Mouse (Mus musculus) neural tube, embryonic 15.5 days (tissue): ENCODE results near the gene Filip1l. TPM values are rescaled to one million over a fixed set of nuclear protein-coding genes. Genes with fewer than 3 reads are reported as not detected.

Experiments used
- ATAC-seq: fragments of 200-750 bp; cut with Nextera tagmentation; 2 replicates; pipeline ENCODE4 v1.8.0; 2017; ENCODE audit warnings: mild to moderate bottlenecking, moderate TSS enrichment, moderate library complexity; ENCODE audit not compliant: low FRiP score
- H3K27ac ChIP-seq: fragments of 300-500 bp; sonication (generic); replicated peaks from 2 replicates; pipeline ENCODE4 v1.5.1; 2015; ENCODE audit warnings: mild to moderate bottlenecking, inconsistent platforms
- H3K27me3 ChIP-seq: fragments of 300-500 bp; sonication (generic); replicated peaks from 2 replicates; pipeline ENCODE4 v1.6.1; 2015; ENCODE audit warnings: inconsistent platforms
- H3K36me3 ChIP-seq: fragments of 300-500 bp; sonication (generic); 2 replicates; pipeline ENCODE4 v1.6.1; 2015; ENCODE audit warnings: inconsistent platforms
- H3K4me1 ChIP-seq: fragments of 300-500 bp; sonication (generic); 2 replicates; pipeline ENCODE4 v1.6.1; 2015; ENCODE audit warnings: inconsistent platforms
- H3K4me2 ChIP-seq: fragments of 300-500 bp; sonication (generic); 2 replicates; pipeline ENCODE4 v1.6.1; 2015; ENCODE audit warnings: inconsistent platforms, mild to moderate bottlenecking, moderate library complexity
- H3K4me3 ChIP-seq: fragments of 300-500 bp; sonication (generic); replicated peaks from 2 replicates; pipeline ENCODE4 v1.5.1; 2015; ENCODE audit warnings: mild to moderate bottlenecking, inconsistent platforms
- H3K9ac ChIP-seq: fragments of 300-500 bp; sonication (generic); replicated peaks from 2 replicates; pipeline ENCODE4 v1.6.1; 2015; ENCODE audit warnings: mild to moderate bottlenecking, inconsistent platforms
- H3K9me3 ChIP-seq: fragments of 300-500 bp; sonication (generic); replicated peaks from 2 replicates; pipeline ENCODE4 v1.6.1; 2016; ENCODE audit warnings: inconsistent platforms
- WGBS: fragments of 180-500 bp; shearing (Covaris S2); methylation state at CpG from one replicate; pipeline ENCODE4 v1.1.7; 2015; ENCODE audit warnings: mixed read lengths; 5-methylcytosine and 5-hydroxymethylcytosine counted together
- polyA plus RNA-seq: library from polyadenylated mRNA; unstranded; fragments of >200 nt; fragmentation: Nextera tagmentation; extraction: Ambion mirVana; gene quantifications from 2 replicates; pipeline ENCODE4 v1.2.1, GENCODE M21; 2015

The Filip1l gene
- polyA plus RNA-seq, 1 experiment from 2014 or later: 3.3 TPM

- ATAC-seq: peak; percentile 65
- Histone ChIP-seq H3K4me2 (no peak overlapping the region), H3K4me3 (no peak overlapping the region), H3K27ac (no peak overlapping the region), H3K4me1 (0 out of 2 replicates have a peak, but pooled peaks cover 6% of the 10 kb centered on the region), H3K9ac (no peak overlapping the region), H3K9me3 (no peaks in the 10 kb centered on the region), H3K27me3 (no peaks in the 10 kb centered on the region), H3K36me3 (no peaks in the 10 kb centered on the region)
- whole genome bisulfite sequencing: 30% methylated on average over 10 of the region's 10 CpGs
These were observed 143.7 kb downstream of the Filip1l start for GRCm38 (mm10) chr16:57496437-57497173.

- ATAC-seq: no peak
- 11% methylated on average over 3 of the region's 3 CpGs for WGBS
- H3K9ac ChIP-seq: no peak overlapping the region
- H3K36me3 ChIP-seq: no peaks in the 10 kb centered on the region
- H3K9me3 ChIP-seq: no peaks in the 10 kb centered on the region
- H3K27me3 ChIP-seq: no peaks in the 10 kb centered on the region
- no peak overlapping the region for H3K4me2 ChIP-seq
- H3K27ac ChIP-seq: no peak overlapping the region
- no peak overlapping the region for H3K4me3 ChIP-seq
- H3K4me1 ChIP-seq: 0 out of 2 replicates have a peak, but pooled peaks cover 6% of the 10 kb centered on the region
These were observed 148.0 kb downstream of the Filip1l start for GRCm38 (mm10) chr16:57500851-57501250.

DNA sequence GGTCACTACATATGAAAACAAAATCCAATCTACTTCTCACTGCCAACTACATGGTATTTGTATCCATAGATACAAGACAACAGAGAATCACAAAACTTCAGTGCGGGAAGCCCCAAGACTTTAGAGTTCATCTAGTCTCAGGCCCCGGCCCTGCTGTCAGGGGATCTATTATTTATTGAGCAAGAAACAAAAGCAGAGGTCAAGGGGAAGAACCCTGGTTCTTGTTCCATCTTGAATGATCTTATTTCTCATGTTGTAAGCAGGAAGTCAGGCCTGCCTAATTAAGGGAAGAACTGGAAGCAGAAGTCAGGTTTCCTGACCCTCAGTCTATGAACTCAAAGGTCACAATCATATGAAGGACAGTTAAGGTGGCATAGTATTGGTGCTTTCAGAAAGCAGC, 149.3 kb downstream of the Filip1l start:
- no peak overlapping the region for H3K4me2 ChIP-seq
- H3K9ac ChIP-seq: no peak overlapping the region
- no peak overlapping the region for H3K27ac ChIP-seq
- H3K27me3 ChIP-seq: no peaks in the 10 kb centered on the region
- H3K4me1 ChIP-seq: no peaks in the 10 kb centered on the region
- H3K4me3 ChIP-seq: no peak overlapping the region
- no peak for ATAC-seq
- no peaks in the 10 kb centered on the region for H3K9me3 ChIP-seq
- 9% methylated on average over 2 of the region's 2 CpGs for WGBS
- H3K36me3 ChIP-seq: no peaks in the 10 kb centered on the region

GRCm38 (mm10) chr16:57502761-57503160, 149.9 kb downstream of the Filip1l start:
- no peak overlapping the region for H3K27ac ChIP-seq
- H3K4me2 ChIP-seq: no peak overlapping the region
- H3K4me1 ChIP-seq: no peaks in the 10 kb centered on the region
- H3K27me3 ChIP-seq: no peaks in the 10 kb centered on the region
- no peaks in the 10 kb centered on the region for H3K36me3 ChIP-seq
- ATAC-seq: no peak
- no peak overlapping the region for H3K4me3 ChIP-seq
- H3K9me3 ChIP-seq: no peaks in the 10 kb centered on the region
- 69% methylated on average over 5 of the region's 5 CpGs for WGBS
- no peak overlapping the region for H3K9ac ChIP-seq

- no peaks in the 10 kb centered on the region for H3K4me1 ChIP-seq
- no peaks in the 10 kb centered on the region for H3K36me3 ChIP-seq
- H3K4me2 ChIP-seq: no peak overlapping the region
- no peaks in the 10 kb centered on the region for H3K9me3 ChIP-seq
- ATAC-seq: no peak
- H3K27me3 ChIP-seq: no peaks in the 10 kb centered on the region
- no peak overlapping the region for H3K4me3 ChIP-seq
- no peak overlapping the region for H3K9ac ChIP-seq
- WGBS: 94% methylated on average over 4 of the region's 4 CpGs
- no peak overlapping the region for H3K27ac ChIP-seq
These were observed 151.8 kb downstream of the Filip1l start for GRCm38 (mm10) chr16:57504728-57505127.

DNA sequence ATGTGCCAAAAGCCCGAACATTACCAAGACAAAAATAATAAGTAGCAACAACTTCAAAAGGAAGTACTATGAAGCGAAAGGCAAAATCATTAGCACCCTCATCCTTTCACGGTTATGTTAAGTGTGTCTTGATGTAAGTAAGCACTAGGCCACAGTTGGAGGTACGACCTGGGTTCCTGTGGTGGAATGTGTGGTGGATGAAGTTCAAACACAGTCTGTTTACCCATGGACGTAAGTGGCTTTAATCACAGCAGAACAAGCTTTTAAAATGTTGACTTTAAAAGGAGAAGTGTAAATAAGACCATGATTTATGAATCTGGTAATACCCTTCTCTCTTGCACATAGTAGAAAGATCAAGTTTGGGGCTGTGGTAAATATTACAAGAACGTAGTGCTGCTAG, 153.2 kb downstream of the Filip1l start:
- Histone ChIP-seq H3K36me3 (no peaks in the 10 kb centered on the region), H3K27ac (no peak overlapping the region), H3K9me3 (no peaks in the 10 kb centered on the region), H3K4me3 (no peak overlapping the region), H3K27me3 (no peaks in the 10 kb centered on the region), H3K9ac (no peak overlapping the region), H3K4me1 (no peaks in the 10 kb centered on the region), H3K4me2 (no peak overlapping the region)
- ATAC-seq: no peak
- WGBS: 85% methylated on average over 6 of the region's 6 CpGs

- H3K4me1 ChIP-seq: no peaks in the 10 kb centered on the region
- 73% methylated on average over 1 of the region's 1 CpGs for WGBS
- H3K9ac ChIP-seq: no peak overlapping the region
These were observed 155.5 kb downstream of the Filip1l start for GRCm38 (mm10) chr16:57508351-57508750.

DNA sequence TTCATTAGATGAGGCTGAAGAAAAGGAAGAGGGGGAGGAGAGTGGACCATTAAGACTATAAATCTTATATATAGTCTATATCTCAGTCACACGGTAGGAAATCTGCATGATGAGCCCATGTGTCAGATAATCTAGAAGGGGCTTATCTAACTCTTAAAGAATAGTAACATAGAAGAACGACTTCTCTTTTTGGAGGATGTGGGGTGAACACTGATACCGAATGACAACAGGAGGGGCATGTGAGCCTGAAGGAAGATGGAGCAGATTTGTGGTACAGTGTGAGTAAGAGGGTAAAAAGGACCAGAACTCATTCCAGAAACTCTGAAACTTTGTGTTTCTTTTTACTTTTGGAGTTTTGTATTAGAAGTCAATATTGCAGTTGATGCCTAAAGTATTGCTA, 156.2 kb downstream of the Filip1l start:
- no peak for ATAC-seq
- H3K36me3 ChIP-seq: no peaks in the 10 kb centered on the region
- no peak overlapping the region for H3K9ac ChIP-seq
- no peak overlapping the region for H3K4me2 ChIP-seq
- no peaks in the 10 kb centered on the region for H3K9me3 ChIP-seq
- no peak overlapping the region for H3K4me3 ChIP-seq
- no peak overlapping the region for H3K27ac ChIP-seq
- H3K4me1 ChIP-seq: no peaks in the 10 kb centered on the region
- WGBS: 80% methylated on average over 3 of the region's 3 CpGs
- H3K27me3 ChIP-seq: no peaks in the 10 kb centered on the region

More at GRCm38 (mm10) chr16:57508351-57508750, 155.5 kb downstream of the Filip1l start:
- Histone ChIP-seq H3K4me2 (no peak overlapping the region), H3K36me3 (no peaks in the 10 kb centered on the region), H3K27ac (no peak overlapping the region), H3K27me3 (no peaks in the 10 kb centered on the region), H3K4me3 (no peak overlapping the region), H3K9me3 (no peaks in the 10 kb centered on the region)
- ATAC-seq: no peak

- no peak for ATAC-seq
- no peaks in the 10 kb centered on the region for H3K27me3 ChIP-seq
- H3K36me3 ChIP-seq: no peaks in the 10 kb centered on the region
- no peak overlapping the region for H3K27ac ChIP-seq
- no peaks in the 10 kb centered on the region for H3K9me3 ChIP-seq
- no peak overlapping the region for H3K4me2 ChIP-seq
- no peaks in the 10 kb centered on the region for H3K4me1 ChIP-seq
- H3K4me3 ChIP-seq: no peak overlapping the region
- 92% methylated on average over 7 of the region's 7 CpGs for WGBS
- H3K9ac ChIP-seq: no peak overlapping the region
These were observed 160.7 kb downstream of the Filip1l start for GRCm38 (mm10) chr16:57513562-57513961.

- Histone ChIP-seq H3K27me3 (no peaks in the 10 kb centered on the region), H3K4me3 (no peak overlapping the region), H3K9ac (no peak overlapping the region), H3K4me2 (no peak overlapping the region), H3K36me3 (no peaks in the 10 kb centered on the region), H3K4me1 (no peaks in the 10 kb centered on the region), H3K27ac (no peak overlapping the region), H3K9me3 (no peaks in the 10 kb centered on the region)
- 57% methylated on average over 4 of the region's 4 CpGs for WGBS
- ATAC-seq: no peak
These were observed 161.5 kb downstream of the Filip1l start for GRCm38 (mm10) chr16:57514371-57514770.

DNA sequence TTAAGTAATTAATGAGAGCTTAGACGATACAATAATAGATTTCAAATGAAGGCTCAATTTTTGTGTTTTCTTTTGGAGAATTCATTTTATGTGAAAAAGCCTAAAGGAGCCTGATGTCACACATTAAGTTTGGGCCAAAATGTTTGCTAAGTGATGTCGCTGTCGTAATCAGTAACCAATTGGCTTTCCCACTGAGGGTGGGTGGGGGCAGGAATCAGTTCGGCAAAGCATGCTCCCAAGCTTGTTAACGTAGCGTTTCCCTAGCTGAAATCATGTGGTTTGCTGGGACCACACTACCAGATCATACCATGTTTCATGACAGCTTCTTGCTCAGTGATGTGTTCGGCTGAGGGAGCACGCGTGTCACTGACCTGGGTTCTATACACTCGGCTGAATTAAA, 162.7 kb downstream of the Filip1l start:
- no peak overlapping the region for H3K9ac ChIP-seq
- no peak overlapping the region for H3K4me3 ChIP-seq
- H3K36me3 ChIP-seq: no peaks in the 10 kb centered on the region
- no peak for ATAC-seq
- H3K4me2 ChIP-seq: no peak overlapping the region
- H3K4me1 ChIP-seq: no peaks in the 10 kb centered on the region
- WGBS: 85% methylated on average over 10 of the region's 10 CpGs
- no peak overlapping the region for H3K27ac ChIP-seq
- no peaks in the 10 kb centered on the region for H3K27me3 ChIP-seq
- no peaks in the 10 kb centered on the region for H3K9me3 ChIP-seq

- Histone ChIP-seq H3K9me3 (no peaks in the 10 kb centered on the region), H3K27ac (no peak overlapping the region), H3K9ac (no peak overlapping the region), H3K27me3 (no peaks in the 10 kb centered on the region), H3K4me2 (no peak overlapping the region), H3K4me1 (no peaks in the 10 kb centered on the region), H3K4me3 (no peak overlapping the region), H3K36me3 (no peaks in the 10 kb centered on the region)
- ATAC-seq: no peak
- WGBS: 85% methylated on average over 5 of the region's 5 CpGs
These were observed 172.2 kb downstream of the Filip1l start for GRCm38 (mm10) chr16:57525046-57525445.
